In genomic region chr11:116203150-116203549, GRCm38 (mm10) we compare ENCODE assay signal across 15 mouse cellular contexts.
"Had no signal": no experiment of that assay in that cellular context is flagged by ENCODE, and none has a peak within 500 bp of the region (broad histone marks: within the 10 kb centered on the region; RNA-seq: fewer than 3 reads in every experiment).

No protein-coding gene starts in this region.

- H3K4me3 ChIP-seq: neural tube, embryonic 12.5 days; neural tube, embryonic 13.5 days; neural tube, embryonic 15.5 days; stomach, embryonic 15.5 days had no signal

- H3K4me2 ChIP-seq: neural tube, embryonic 12.5 days; neural tube, embryonic 13.5 days; neural tube, embryonic 15.5 days; stomach, embryonic 15.5 days had no signal

- DNase-seq: retina, postnatal 1 day; right cerebral cortex, adult 18-20 months; right cerebral cortex, postnatal 14 days; right cerebral cortex, postnatal 25 days; right cerebral cortex, postnatal 4 days; thymus, adult 18-20 months; thymus, adult 2 months; thymus, postnatal 14 days; thymus, postnatal 25 days; thymus, postnatal 36 days; thymus, postnatal 4 days had no signal

- H3K27me3 ChIP-seq: neural tube, embryonic 12.5 days; neural tube, embryonic 13.5 days; neural tube, embryonic 15.5 days; stomach, embryonic 15.5 days had no signal

- H3K9me3 ChIP-seq: neural tube, embryonic 12.5 days; neural tube, embryonic 13.5 days; neural tube, embryonic 15.5 days; stomach, embryonic 15.5 days had no signal

- H3K27ac ChIP-seq: neural tube, embryonic 12.5 days; neural tube, embryonic 13.5 days; neural tube, embryonic 15.5 days; stomach, embryonic 15.5 days had no signal

- H3K9ac ChIP-seq: neural tube, embryonic 12.5 days; neural tube, embryonic 13.5 days; neural tube, embryonic 15.5 days; stomach, embryonic 15.5 days had no signal

- H3K4me1 ChIP-seq: stomach, embryonic 15.5 days had no signal
